Mouse (Mus musculus): ENCODE measurements at regions not wholly inside any gene's neighbourhood (a gene's known extent, or its start where the extent isn't known, plus 50 kb on each side); places are given as distances from the start of the nearest gene placed in this dataset.
A peak's percentile ranks its signal among the peaks of the same experiment; 100 is the strongest.

DNA sequence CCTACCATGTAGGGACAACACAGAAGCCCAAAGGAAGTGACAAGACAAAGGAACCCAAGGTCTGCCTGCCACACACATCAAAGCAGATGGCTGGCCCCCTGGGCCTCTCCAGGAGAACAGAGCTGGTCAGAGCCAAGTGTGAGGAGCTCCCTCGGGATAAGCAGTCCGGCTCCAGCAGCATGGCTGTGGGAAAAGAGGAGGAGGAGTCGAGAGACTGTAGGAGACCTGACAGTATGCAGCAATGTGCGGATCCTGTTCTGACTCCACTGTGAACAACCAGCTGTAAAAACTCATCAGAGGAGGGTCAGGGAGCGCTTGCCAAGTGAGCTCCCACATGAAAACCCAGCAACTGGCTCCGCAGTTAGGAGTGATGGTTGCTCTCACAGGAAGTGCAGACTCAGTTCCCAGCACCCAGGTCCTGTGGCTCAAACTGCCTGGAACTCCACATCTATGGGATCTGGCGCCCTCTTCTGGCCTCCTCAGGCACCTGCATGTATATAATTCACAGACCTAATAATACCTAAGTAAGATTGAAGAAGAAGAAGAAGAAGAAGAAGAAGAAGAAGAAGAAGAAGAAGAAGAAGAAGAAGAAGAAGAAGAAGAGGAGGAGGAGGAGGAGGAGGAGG, 79.3 kb upstream of the Errfi1 start:
- Histone ChIP-seq H3K9me3 (replicated peaks; ENCODE audit: control insufficient read depth, low read length) (peaks cover 4% of the 10 kb centered on the region), H3K27ac (ENCODE audit: low read length) (no peak overlapping the region), H3K4me1 (ENCODE audit: control insufficient read depth, insufficient read depth, low read length) (peaks cover 11% of the 10 kb centered on the region), H3K36me3 (ENCODE audit: control insufficient read depth, insufficient read depth, low read length) (no peaks in the 10 kb centered on the region), H3K4me3 (replicated peaks; ENCODE audit: low read length) (no peak overlapping the region), H3K9ac (ENCODE audit: low read length) (no peak overlapping the region), H3K4me2 (ENCODE audit: low read depth, low read length) (no peak overlapping the region), H3K27me3 (ENCODE audit: control insufficient read depth, insufficient read depth, low read length) (no peaks in the 10 kb centered on the region)
- no peak for ATAC-seq (ENCODE audit: insufficient read depth, low FRiP score)
- 77% methylated on average over 7 of the region's 7 CpGs for WGBS

DNA sequence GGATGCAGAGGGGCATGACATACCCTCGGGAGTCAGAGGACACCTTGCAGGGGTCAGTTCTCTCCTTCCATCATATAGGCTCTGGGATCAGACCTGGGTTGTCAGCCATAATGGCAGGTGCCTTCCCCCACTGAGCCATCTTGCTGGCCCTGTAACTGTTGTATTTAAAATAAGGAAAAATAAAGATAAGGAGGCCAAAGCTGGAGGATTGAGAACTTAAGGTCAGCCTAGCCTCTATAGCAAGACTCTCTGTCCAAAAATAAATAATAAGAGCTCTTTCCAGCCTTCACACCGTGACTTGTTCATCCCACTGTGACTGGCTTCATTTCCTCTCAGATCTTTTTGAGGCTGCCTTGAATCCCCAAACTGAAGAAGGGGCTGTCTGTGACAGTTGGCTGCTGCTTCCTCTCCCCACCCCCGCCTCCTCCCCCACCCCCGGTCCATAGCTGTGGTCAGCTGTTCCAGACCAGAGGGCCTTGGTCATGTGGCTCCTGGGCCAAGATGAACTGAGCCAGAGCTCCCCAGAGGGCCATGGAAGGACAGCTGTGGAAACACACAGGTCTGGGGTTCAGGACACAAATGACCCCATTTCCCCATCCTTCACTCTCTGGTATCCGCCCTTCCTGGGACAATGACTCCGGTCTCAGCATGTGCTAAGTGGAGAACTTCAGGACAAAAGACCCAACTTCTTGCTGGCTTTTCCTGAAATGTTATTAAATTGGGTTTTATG, 81.6 kb upstream of the Errfi1 start:
- H3K9ac ChIP-seq (ENCODE audit: low read length), result no peak overlapping the region
- WGBS, result 67% methylated on average over 6 of the region's 6 CpGs
- H3K4me2 ChIP-seq (ENCODE audit: low read depth, low read length), result no peak overlapping the region
- no peak overlapping the region for H3K27ac ChIP-seq (ENCODE audit: low read length)
- no peak overlapping the region for H3K4me3 ChIP-seq (replicated peaks; ENCODE audit: low read length)
- H3K27me3 ChIP-seq (ENCODE audit: control insufficient read depth, insufficient read depth, low read length), result no peaks in the 10 kb centered on the region
- H3K36me3 ChIP-seq (ENCODE audit: control insufficient read depth, insufficient read depth, low read length), result no peaks in the 10 kb centered on the region
- peaks cover 4% of the 10 kb centered on the region for H3K9me3 ChIP-seq (replicated peaks; ENCODE audit: control insufficient read depth, low read length)
- ATAC-seq (ENCODE audit: insufficient read depth, low FRiP score), result peak; percentile 14; the same call in 1 of the 2 replicates
- H3K4me1 ChIP-seq (ENCODE audit: control insufficient read depth, insufficient read depth, low read length), result 0 out of 2 replicates have a peak, but pooled peaks cover 5% of the 10 kb centered on the region

GRCm38 (mm10) chr4:150771469-150771868, 82.2 kb upstream of the Errfi1 start:
- no peak overlapping the region for H3K27ac ChIP-seq (ENCODE audit: low read length)
- ATAC-seq (ENCODE audit: insufficient read depth, low FRiP score), result no peak
- H3K4me2 ChIP-seq (ENCODE audit: low read depth, low read length), result no peak overlapping the region
- H3K9me3 ChIP-seq (replicated peaks; ENCODE audit: control insufficient read depth, low read length), result peaks cover 4% of the 10 kb centered on the region
- H3K4me3 ChIP-seq (replicated peaks; ENCODE audit: low read length), result no peak overlapping the region
- H3K27me3 ChIP-seq (ENCODE audit: control insufficient read depth, insufficient read depth, low read length), result no peaks in the 10 kb centered on the region
- no peaks in the 10 kb centered on the region for H3K36me3 ChIP-seq (ENCODE audit: control insufficient read depth, insufficient read depth, low read length)
- 0 out of 2 replicates have a peak, but pooled peaks cover 5% of the 10 kb centered on the region for H3K4me1 ChIP-seq (ENCODE audit: control insufficient read depth, insufficient read depth, low read length)
- WGBS, result 61% methylated on average over 2 of the region's 2 CpGs
- H3K9ac ChIP-seq (ENCODE audit: low read length), result no peak overlapping the region

DNA sequence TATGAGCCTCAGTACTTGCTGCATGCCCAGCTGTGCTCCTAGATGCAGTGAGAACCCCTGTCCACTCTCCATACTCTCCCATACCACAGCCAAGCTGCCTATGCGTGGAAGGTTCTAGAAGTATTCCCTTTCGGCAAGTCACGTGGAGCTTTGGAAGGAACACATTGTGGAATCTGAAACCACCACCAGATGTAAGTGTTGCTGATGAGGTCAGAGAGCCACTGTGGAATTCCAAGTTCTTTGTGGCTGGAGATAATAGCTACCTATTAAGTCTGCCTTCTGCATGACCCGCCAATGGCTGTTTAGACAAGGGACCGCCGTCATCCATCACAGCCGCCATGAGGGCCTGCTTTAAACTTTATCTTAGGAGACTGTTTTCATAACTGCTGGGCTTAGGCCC, 84.7 kb upstream of the Errfi1 start:
- Histone ChIP-seq H3K4me2 (ENCODE audit: low read depth, low read length) (no peak overlapping the region), H3K27ac (ENCODE audit: low read length) (no peak overlapping the region), H3K4me1 (ENCODE audit: control insufficient read depth, insufficient read depth, low read length) (no peaks in the 10 kb centered on the region), H3K9me3 (replicated peaks; ENCODE audit: control insufficient read depth, low read length) (peaks cover 4% of the 10 kb centered on the region), H3K36me3 (ENCODE audit: control insufficient read depth, insufficient read depth, low read length) (no peaks in the 10 kb centered on the region), H3K27me3 (ENCODE audit: control insufficient read depth, insufficient read depth, low read length) (no peaks in the 10 kb centered on the region), H3K4me3 (replicated peaks; ENCODE audit: low read length) (no peak overlapping the region), H3K9ac (ENCODE audit: low read length) (no peak overlapping the region)
- ATAC-seq (ENCODE audit: insufficient read depth, low FRiP score), result 0 out of 2 replicates have a peak, but pooled peaks have one; percentile 35
- 24% methylated on average over 7 of the region's 7 CpGs for WGBS

DNA sequence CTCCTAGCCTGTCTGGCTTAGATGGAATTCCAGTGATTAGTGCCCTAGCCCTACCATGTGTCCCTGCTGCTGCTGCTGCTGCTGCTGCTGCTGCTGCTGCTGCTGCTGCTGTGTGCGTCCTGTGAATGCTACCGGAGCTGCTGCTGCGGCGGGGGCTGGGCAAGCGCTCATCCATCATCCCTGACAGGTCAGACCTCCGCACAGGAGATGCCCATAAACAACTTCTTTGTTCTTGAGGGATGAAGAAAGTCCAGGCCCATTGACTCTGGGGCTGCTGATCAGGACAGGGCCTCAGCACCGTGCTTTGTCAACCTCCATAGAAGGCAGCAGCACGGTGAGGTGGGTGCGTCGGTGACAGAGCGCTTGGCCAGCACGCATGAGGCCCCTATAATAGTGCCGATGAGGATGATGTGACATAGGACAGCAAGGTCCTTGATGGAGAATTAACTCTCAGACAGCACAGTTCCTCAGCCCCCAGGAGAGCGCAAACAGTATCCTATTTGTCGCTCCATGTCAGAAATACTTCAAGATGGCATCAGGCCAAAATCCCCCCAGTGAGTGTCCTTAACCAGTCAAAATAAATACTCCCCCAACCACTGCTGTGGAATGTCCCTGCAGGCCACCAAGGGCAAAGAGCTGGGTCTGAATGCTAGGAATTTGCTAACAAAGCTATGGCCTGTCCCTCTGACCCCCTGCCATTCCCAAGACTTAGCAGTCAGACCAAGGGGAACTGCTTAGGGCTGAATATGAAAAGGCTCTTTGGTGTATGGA, 95.1 kb upstream of the Errfi1 start:
- ATAC-seq (ENCODE audit: insufficient read depth, low FRiP score), result peak; percentile 66
- peak overlapping the region; percentile 50; the same call in 1 of the 2 replicates for H3K9ac ChIP-seq (ENCODE audit: low read length)
- 15% methylated on average over 15 of the region's 15 CpGs for WGBS

GRCm38 (mm10) chr4:150757815-150758426, 95.8 kb upstream of the Errfi1 start:
- no peak for ATAC-seq (ENCODE audit: insufficient read depth, low FRiP score)
- H3K36me3 ChIP-seq (ENCODE audit: control insufficient read depth, insufficient read depth, low read length), result no peaks in the 10 kb centered on the region
- H3K4me3 ChIP-seq (replicated peaks; ENCODE audit: low read length), result no peak overlapping the region
- peak overlapping the region; percentile 50; the same call in 1 of the 2 replicates for H3K9ac ChIP-seq (ENCODE audit: low read length)
- peaks cover 22% of the 10 kb centered on the region for H3K4me1 ChIP-seq (ENCODE audit: control insufficient read depth, insufficient read depth, low read length)
- no peaks in the 10 kb centered on the region for H3K9me3 ChIP-seq (replicated peaks; ENCODE audit: control insufficient read depth, low read length)
- peak overlapping the region; percentile 78 for H3K27ac ChIP-seq (ENCODE audit: low read length)
- H3K27me3 ChIP-seq (ENCODE audit: control insufficient read depth, insufficient read depth, low read length), result no peaks in the 10 kb centered on the region
- no peak overlapping the region for H3K4me2 ChIP-seq (ENCODE audit: low read depth, low read length)
- 33% methylated on average over 10 of the region's 10 CpGs for WGBS

More for the DNA sequence above, 95.1 kb upstream of the Errfi1 start:
- H3K27me3 ChIP-seq (ENCODE audit: control insufficient read depth, insufficient read depth, low read length), result no peaks in the 10 kb centered on the region
- H3K27ac ChIP-seq (ENCODE audit: low read length), result peak overlapping the region; percentile 78
- peaks cover 22% of the 10 kb centered on the region for H3K4me1 ChIP-seq (ENCODE audit: control insufficient read depth, insufficient read depth, low read length)
- H3K9me3 ChIP-seq (replicated peaks; ENCODE audit: control insufficient read depth, low read length), result no peaks in the 10 kb centered on the region
- peak overlapping the region; percentile 31; the same call in 1 of the 2 replicates for H3K4me2 ChIP-seq (ENCODE audit: low read depth, low read length)
- H3K4me3 ChIP-seq (replicated peaks; ENCODE audit: low read length), result no peak overlapping the region
- no peaks in the 10 kb centered on the region for H3K36me3 ChIP-seq (ENCODE audit: control insufficient read depth, insufficient read depth, low read length)

DNA sequence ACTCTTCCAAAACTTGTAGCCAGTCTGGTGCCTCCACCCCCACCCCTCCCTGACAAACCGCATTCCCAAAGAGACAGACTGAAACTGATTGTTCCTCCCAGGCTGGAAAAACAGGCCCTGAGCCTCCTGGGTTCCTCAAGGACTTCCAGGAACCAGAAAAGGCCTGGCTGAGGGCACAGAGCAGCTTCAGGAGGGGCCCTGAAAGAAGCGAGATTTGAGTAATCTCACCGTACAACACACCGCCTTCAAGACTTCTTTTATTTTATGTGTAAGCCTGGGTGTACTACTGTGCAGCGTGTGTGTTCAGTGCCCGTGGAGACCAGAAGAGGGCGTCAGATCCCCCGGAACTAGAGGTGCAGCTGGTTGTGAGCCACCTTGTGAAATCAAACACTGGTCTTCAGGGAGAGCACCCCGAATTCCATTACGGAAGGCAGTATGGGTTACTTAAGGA, 96.4 kb upstream of the Errfi1 start:
- Histone ChIP-seq H3K4me1 (ENCODE audit: control insufficient read depth, insufficient read depth, low read length) (peaks cover 22% of the 10 kb centered on the region), H3K27ac (ENCODE audit: low read length) (peak overlapping the region; percentile 78), H3K9me3 (replicated peaks; ENCODE audit: control insufficient read depth, low read length) (no peaks in the 10 kb centered on the region), H3K36me3 (ENCODE audit: control insufficient read depth, insufficient read depth, low read length) (no peaks in the 10 kb centered on the region), H3K9ac (ENCODE audit: low read length) (no peak overlapping the region), H3K4me2 (ENCODE audit: low read depth, low read length) (no peak overlapping the region), H3K27me3 (ENCODE audit: control insufficient read depth, insufficient read depth, low read length) (no peaks in the 10 kb centered on the region), H3K4me3 (replicated peaks; ENCODE audit: low read length) (no peak overlapping the region)
- WGBS, result 73% methylated on average over 10 of the region's 10 CpGs
- ATAC-seq (ENCODE audit: insufficient read depth, low FRiP score), result no peak

- Histone ChIP-seq H3K9me3 (replicated peaks; ENCODE audit: control insufficient read depth, low read length) (no peaks in the 10 kb centered on the region), H3K27me3 (ENCODE audit: control insufficient read depth, insufficient read depth, low read length) (no peaks in the 10 kb centered on the region), H3K4me3 (replicated peaks; ENCODE audit: low read length) (no peak overlapping the region), H3K36me3 (ENCODE audit: control insufficient read depth, insufficient read depth, low read length) (no peaks in the 10 kb centered on the region), H3K4me2 (ENCODE audit: low read depth, low read length) (no peak overlapping the region), H3K27ac (ENCODE audit: low read length) (no peak overlapping the region), H3K9ac (ENCODE audit: low read length) (no peak overlapping the region), H3K4me1 (ENCODE audit: control insufficient read depth, insufficient read depth, low read length) (peaks cover 24% of the 10 kb centered on the region)
- no peak for ATAC-seq (ENCODE audit: insufficient read depth, low FRiP score)
- WGBS, result 94% methylated on average over 7 of the region's 7 CpGs
Observed at GRCm38 (mm10) chr4:150755446-150755845, 98.3 kb upstream of the Errfi1 start.

All from stomach, embryonic 16.5 days (tissue).